Mouse (Mus musculus): ENCODE results near the gene Cacng5.

- TF ChIP-seq CTCF (IDR thresholded peaks at IDR 0.05; ENCODE audit: low read depth) (no peak), EP300 (IDR thresholded peaks at IDR 0.05; ENCODE audit: low read depth) (no peak)
Observed at GRCm38 (mm10) chr11:107861738-107862137, 53.1 kb downstream of the Cacng5 start.

All from liver, postnatal 0 days (tissue).